Mouse (Mus musculus) E14TG2a.4 (cell line): Measurements from ENCODE around the gene Akt1.

Experiments used
- CTCF ChIP-seq: conservative IDR thresholded peaks from 2 replicates; pipeline ENCODE4 v1.5.1; 2014; ENCODE audit warnings: low read length
- POU5F1 ChIP-seq: IDR thresholded peaks from 2 replicates; pipeline ENCODE4 v1.6.1; 2014; ENCODE audit warnings: low read length, borderline replicate concordance

- TF ChIP-seq CTCF (no peak), POU5F1 (no peak)
These were observed 32.8 kb upstream of the Akt1 start for GRCm38 (mm10) chr12:112707573-112707869.
